In the genomic region with DNA sequence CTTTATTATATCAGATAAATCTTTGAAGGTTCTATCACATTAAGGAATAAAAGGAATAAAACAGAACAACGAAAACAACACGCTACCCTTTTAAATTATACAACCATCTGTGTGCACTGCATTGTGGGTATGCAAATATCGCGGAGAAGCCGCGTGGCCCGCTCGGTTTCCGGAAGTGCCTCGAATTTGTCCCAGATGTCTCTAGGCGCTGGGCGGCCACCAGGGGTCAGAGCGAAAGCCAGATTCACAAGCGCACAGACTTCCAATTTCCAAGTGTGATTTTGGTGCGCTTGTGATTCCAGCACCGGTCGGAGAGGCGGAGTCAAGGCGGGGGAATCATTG, we compare ENCODE assay signal across 8 mouse cellular contexts. TPM values are rescaled to one million over a fixed set of nuclear protein-coding genes. Genes with fewer than 3 reads are reported as not detected.
DNase-seq lines count a peak whose midpoint lies in the region; ATAC-seq and TF ChIP-seq lines count a peak whose summit lies in the region.

Gene Alyref2 (plus strand): TSS at position 229 of the 342 bp plus-strand sequence.

- intact Hi-C loops in gastrocnemius, postnatal 36 days (cut with DNase I): loop anchor here (5.0 kb wide), 1 partner anchor 64 kb away; no protein-coding TSS in a partner anchor
- intact Hi-C loops in left cerebral cortex, postnatal 36 days (cut with DNase I): loop anchor here (1.0 kb wide), 2 partner anchors 92 to 111 kb away; partner anchors contain the start of gene Usf1

- TF ChIP-seq POLR2A in spleen, adult 2 months (IDR thresholded peaks at IDR 0.05; ENCODE audit: low read depth, low read length): no peak; the same call in 1 of the 2 replicates

- H3K4me3 ChIP-seq in intestine, embryonic 16.5 days (ENCODE audit: low read length): peak within 1 kb of the TSS; percentile 70
- H3K4me3 ChIP-seq in midbrain, embryonic 11.5 days (ENCODE audit: low read depth, low read length): peak within 1 kb of the TSS; percentile 55
- H3K4me3 ChIP-seq in spleen, adult 2 months (ENCODE audit: extremely low read depth, insufficient read depth, insufficient read length): peak within 1 kb of the TSS; percentile 89

- peak within 1 kb of the TSS; percentile 84 for H3K9ac ChIP-seq in intestine, embryonic 16.5 days (ENCODE audit: low read depth, low read length)
- H3K9ac ChIP-seq in midbrain, embryonic 11.5 days (ENCODE audit: low read length): peak within 1 kb of the TSS; percentile 85

- H3K4me1 ChIP-seq in intestine, embryonic 16.5 days (ENCODE audit: control insufficient read depth, insufficient read depth, low read length): no peaks in the 10 kb centered on the region; the same call in 1 of the 2 replicates
- H3K4me1 ChIP-seq in midbrain, embryonic 11.5 days (ENCODE audit: control insufficient read depth, insufficient read depth, low read length): 0 out of 2 replicates have a peak, but pooled peaks cover 2% of the 10 kb centered on the region
- peaks cover 5% of the 10 kb centered on the region; the same call in 1 of the 2 replicates for H3K4me1 ChIP-seq in spleen, adult 2 months (ENCODE audit: control insufficient read depth, insufficient read depth, insufficient read length)

- ATAC-seq in intestine, embryonic 16.5 days: peak; percentile 91
- ATAC-seq in midbrain, embryonic 11.5 days (ENCODE audit: low FRiP score): peak; percentile 90

- peak; percentile 91 for DNase-seq in ovary, adult 18-20 months (ENCODE audit: low spot score)
- no peak for DNase-seq in ovary, postnatal 10 days (ENCODE audit: low spot score)
- DNase-seq in embryo, embryonic 11.5 days (ENCODE audit: low read depth, low spot score): peak; percentile 94
- peak; percentile 91 for DNase-seq in gastrocnemius, postnatal 36 days
- peak; percentile 88 to 89 for DNase-seq in left cerebral cortex, postnatal 36 days (ENCODE audit: low spot score in 2 of 2)
- DNase-seq in midbrain, embryonic 11.5 days (ENCODE audit: low spot score, missing footprints): peak; percentile 98
- peak; percentile 88 to 92 for DNase-seq in spleen, adult 2 months (ENCODE audit: low read depth in 1 of 2, low spot score in 2 of 2)

- H3K4me2 ChIP-seq in intestine, embryonic 16.5 days (ENCODE audit: low read depth, low read length): peak within 1 kb of the TSS; percentile 75
- H3K4me2 ChIP-seq in midbrain, embryonic 11.5 days: peak within 1 kb of the TSS; percentile 62

- H3K27me3 ChIP-seq in intestine, embryonic 16.5 days (replicated peaks; ENCODE audit: control insufficient read depth, insufficient read depth, low read length): no peaks in the 10 kb centered on the region
- no peaks in the 10 kb centered on the region for H3K27me3 ChIP-seq in midbrain, embryonic 11.5 days (ENCODE audit: control insufficient read depth, insufficient read depth, low read length)
- H3K27me3 ChIP-seq in spleen, adult 2 months (ENCODE audit: control insufficient read depth, insufficient read depth, low read length): no peaks in the 10 kb centered on the region

- no peaks in the 10 kb centered on the region for H3K9me3 ChIP-seq in intestine, embryonic 16.5 days (ENCODE audit: control insufficient read depth, low read length)
- no peaks in the 10 kb centered on the region for H3K9me3 ChIP-seq in midbrain, embryonic 11.5 days (ENCODE audit: control insufficient read depth, low read length)

- no peaks in the 10 kb centered on the region for H3K36me3 ChIP-seq in intestine, embryonic 16.5 days (ENCODE audit: control insufficient read depth, insufficient read depth, low read length)
- no peaks in the 10 kb centered on the region for H3K36me3 ChIP-seq in midbrain, embryonic 11.5 days (ENCODE audit: control insufficient read depth, insufficient read depth, low read length)
- no peaks in the 10 kb centered on the region for H3K36me3 ChIP-seq in spleen, adult 2 months (ENCODE audit: control insufficient read depth, insufficient read depth, low read length)

- WGBS in intestine, embryonic 16.5 days: under 1% methylated on average over 19 of the region's 19 CpGs
- under 1% methylated on average over 19 of the region's 19 CpGs for WGBS in midbrain, embryonic 11.5 days
- WGBS in spleen, adult 2 months: under 1% methylated on average over 19 of the region's 19 CpGs

- peak; percentile 62 for TF ChIP-seq CTCF in spleen, adult 2 months (IDR thresholded peaks at IDR 0.05; ENCODE audit: extremely low read depth, insufficient read depth, insufficient read length, insufficient replicate concordance)

- peak within 1 kb of the TSS; percentile 99 for H3K27ac ChIP-seq in intestine, embryonic 16.5 days (ENCODE audit: low read length)
- peak within 1 kb of the TSS; percentile 95 for H3K27ac ChIP-seq in midbrain, embryonic 11.5 days (ENCODE audit: low read depth, low read length)
- H3K27ac ChIP-seq in spleen, adult 2 months (ENCODE audit: insufficient read depth, low read length): peak within 1 kb of the TSS; percentile 91

RNA-seq across cellular contexts. Expression of gene Alyref2, which starts in this region (rescaled TPM):
- 1 to 10 TPM in 1 of 2 experiments, under 1 TPM in 1; 0.79 to 1.2 TPM for total RNA-seq in gastrocnemius, postnatal 36 days (2021)
- 11.1 and 11.2 TPM in 2 replicates for polyA plus RNA-seq in intestine, embryonic 16.5 days (2015; fragmentation: Nextera tagmentation; extraction: Ambion mirVana)
- total RNA-seq in left cerebral cortex, postnatal 36 days (2021): 1 to 10 TPM; 4.2 to 5.9 TPM
- polyA plus RNA-seq in midbrain, embryonic 11.5 days (2014; fragmentation: Nextera tagmentation; extraction: Ambion mirVana): 16.2 and 16.8 TPM in 2 replicates
- 5.1 and 6.7 TPM in 2 replicates for polyA plus RNA-seq in spleen, adult 2 months (2012; rRNA removed)
